Mouse (Mus musculus): ENCODE data around the gene Sall4.

Sall4 gene

DNA sequence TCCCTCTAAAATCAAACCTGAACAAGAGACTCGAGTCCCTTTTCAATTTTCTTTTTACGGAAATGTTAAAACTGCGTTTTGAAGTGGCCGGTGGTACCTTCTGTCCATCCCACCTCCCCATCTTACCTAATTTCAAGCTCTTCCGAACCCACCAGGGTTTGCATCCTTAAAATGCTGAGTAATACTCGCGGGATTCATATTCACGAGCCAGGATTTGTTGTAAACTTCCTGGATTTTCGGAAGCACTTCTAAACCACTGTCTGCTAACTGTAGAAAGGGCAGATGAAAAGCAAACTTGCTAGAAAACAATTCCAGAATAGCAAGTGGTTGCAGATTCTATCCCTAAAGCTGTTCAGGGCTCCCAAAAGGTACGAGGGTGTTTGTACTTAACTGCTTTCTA lies at the start of gene Sall4:
TSS of gene Sall4 (minus strand) at position 362 of the 400 bp plus-strand sequence.
- DNase-seq (ENCODE audit: low spot score), result no peak

DNA sequence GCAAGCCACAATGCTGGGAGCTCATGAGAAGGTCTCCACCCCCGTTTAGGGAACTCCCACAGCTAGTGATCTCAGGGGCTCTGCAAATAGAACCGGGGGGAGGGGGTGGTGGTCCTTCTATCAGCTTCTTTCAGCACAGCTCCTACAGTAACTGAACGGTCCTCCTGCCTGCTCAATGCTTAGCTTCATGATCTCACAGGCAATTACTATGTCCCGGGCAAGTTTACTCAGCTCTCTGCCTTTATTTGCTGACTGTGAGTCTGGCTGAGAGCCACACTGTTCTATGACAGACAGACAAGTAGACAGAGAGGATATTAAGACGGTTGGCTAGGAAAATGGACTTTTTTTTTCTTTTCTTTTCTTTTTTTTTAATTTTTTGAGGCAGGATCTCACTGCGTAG lies 45.5 kb upstream of the Sall4 start:
- DNase-seq (ENCODE audit: low spot score), result no peak

DNA sequence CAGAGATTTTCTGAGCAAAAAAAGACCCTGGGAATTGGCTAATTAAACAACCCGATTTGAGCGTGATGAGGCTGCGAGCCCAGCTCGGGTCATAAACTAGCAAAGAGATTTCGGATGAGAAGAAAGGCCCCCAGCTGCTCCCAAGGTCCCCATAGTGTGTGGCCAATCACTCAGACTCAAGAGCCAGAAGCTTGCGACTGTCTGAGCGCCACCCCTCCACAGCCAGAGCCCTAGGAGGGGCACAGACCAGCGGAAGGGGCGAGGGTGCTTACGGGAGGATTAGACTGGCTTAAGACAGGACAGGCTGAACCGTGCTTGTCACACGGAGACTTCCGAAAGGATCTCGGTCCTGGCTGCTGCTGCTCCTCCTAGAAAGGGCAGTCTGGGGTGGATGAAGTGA lies 42.2 kb upstream of the Sall4 start:
- no peak for DNase-seq (ENCODE audit: low spot score)

DNA sequence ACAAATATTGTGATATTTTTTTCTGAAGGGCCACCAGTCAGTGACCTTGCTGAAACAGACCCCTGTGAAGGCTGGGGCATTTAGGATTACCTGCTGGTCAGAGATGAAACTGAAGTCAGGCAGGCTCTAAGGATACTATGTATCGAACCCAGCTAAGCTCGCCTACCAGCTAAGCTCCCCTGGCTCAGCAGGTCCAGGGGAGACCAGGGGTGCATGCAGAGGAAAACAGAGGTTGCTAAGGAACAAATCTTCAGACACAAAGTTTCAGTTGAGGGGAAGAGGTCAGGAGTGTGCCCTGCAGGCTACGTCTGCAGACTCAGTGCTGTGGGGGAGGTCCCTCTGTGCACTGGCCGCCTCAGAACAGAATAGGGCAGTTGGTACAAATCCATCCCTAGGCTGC lies 39.9 kb upstream of the Sall4 start:
- DNase-seq (ENCODE audit: low spot score), result no peak

DNA sequence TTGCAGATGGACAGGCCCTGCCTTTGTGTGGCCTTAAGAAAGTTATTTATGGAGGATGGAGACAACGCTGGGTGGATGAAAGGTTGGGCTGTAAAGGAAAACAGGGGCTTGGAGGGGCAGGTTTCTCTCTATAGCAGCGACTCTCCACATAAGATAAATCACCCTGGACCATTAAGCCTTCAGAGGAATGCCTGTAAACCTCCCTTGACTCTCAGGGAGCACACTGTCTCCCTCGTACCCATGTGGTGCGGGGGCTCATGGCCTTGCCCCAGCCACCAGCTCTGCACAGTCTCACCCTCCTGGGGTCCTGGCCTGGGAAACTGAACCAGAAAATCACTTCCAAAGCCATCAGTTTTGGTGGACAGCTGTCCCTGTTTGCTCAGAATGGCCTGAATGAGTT lies 36.1 kb upstream of the Sall4 start:
- DNase-seq (ENCODE audit: low spot score), result no peak

DNA sequence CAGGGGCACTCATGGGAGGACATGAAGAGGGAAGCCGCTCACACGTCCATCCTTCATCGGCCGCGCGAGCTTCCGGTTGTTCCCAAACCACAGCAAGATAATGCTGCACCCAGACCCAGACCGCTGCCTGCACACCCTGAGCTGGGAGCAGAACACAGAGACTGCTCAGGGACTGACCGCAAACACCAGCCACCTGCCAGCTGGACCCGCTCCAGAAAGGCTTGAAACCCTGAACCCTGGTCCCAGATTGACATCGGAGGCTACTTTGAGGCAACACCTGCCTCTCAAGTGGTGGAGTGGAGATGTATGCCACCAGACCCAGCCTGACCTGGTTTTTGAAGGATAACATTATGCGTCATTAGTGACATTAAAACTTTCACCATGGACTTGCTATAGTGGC lies 31.6 kb upstream of the Sall4 start:
- no peak for DNase-seq (ENCODE audit: low spot score)

DNA sequence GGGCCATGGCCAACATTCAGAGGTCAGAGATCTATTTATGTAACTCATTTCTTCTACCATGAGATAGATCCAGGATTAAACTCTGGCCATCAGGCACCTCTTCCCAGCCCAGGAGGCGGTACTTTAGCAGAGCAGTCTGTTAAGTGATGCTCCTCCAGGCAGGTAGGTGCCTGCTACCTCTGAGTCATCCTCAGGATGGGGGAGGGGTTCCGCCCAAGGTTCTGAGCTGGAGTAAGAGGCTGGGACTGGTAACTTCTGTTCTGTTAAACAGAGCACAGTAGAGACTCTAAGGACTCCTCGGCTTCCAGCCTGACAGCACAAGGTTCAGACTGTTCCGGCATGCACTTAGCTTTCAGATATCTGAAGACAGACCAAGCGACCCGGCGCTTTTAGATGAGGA lies 31.2 kb upstream of the Sall4 start:
- DNase-seq (ENCODE audit: low spot score), result no peak

DNA sequence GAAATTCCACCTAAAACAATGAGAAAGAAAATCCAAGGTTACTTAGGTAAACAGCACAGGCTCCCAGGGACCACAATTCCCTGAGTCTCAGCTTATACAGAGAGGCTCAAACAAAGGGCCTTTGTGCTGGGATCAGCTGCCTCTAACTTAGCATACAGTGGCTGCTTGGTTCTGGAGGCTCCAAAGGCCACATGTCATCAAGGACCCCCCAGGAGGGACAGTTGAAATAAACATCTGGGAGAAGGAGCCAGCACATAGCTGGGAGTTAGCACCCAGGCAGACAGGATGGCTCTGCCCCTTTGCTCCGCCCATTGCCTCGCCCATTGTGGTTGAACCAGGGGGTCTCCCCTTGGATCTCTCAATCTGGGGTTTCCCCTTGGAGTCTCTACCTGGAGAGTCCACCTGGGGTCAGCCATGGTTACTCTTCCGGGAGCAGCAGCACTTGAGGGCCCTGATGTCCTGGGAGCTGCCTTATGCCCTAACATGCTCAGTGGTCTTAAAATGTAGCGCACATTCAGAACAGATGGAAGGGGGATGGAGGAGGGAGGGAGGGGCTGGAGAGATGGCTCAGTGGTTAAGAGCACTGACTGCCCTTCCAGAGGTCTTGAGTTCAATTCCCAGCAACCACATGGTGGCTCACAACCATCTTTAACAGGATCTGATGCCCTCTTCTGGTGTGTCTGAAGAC lies 23.5 kb upstream of the Sall4 start:
- DNase-seq (ENCODE audit: low spot score), result peak; percentile 8

DNA sequence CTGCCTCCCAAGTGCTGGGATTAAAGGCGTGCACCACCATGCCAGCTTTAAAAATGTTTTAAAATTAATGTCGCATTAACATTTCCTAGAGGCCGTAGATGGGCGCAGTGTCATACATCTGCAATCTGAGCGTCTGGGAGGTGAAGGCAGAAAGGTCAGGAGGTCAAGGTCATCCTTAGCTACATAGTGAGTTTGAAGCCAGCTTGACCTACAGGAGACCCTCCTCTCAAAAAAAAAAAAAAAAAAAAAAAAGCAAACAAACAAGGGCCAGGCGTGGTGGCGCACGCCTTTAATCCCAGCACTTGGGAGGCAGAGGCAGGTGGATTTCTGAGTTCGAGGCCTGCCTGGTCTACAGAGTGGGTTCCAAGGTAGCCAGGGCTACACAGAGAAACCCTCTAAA lies 18.4 kb upstream of the Sall4 start:
- no peak for DNase-seq (ENCODE audit: low spot score)

DNA sequence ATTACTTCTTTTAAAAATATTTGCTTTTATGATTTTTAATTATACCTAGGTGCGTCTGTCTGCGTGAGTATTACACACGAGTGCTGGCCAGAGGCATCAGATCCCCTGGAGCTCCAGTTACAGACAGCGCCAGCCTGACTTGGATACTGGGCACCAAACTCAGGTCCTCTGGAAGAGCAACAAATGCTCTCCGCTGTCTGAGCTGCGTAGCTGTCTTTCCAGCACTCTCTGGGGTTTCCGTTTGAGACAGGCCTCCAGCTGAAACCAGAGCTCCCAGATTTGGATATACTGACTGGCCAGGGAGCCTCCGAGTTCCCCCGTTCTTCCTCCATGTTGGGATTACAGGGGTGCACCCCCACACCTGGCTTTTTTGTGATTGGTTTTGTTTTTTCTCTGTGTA lies 12.9 kb upstream of the Sall4 start:
- DNase-seq (ENCODE audit: low spot score), result no peak

DNA sequence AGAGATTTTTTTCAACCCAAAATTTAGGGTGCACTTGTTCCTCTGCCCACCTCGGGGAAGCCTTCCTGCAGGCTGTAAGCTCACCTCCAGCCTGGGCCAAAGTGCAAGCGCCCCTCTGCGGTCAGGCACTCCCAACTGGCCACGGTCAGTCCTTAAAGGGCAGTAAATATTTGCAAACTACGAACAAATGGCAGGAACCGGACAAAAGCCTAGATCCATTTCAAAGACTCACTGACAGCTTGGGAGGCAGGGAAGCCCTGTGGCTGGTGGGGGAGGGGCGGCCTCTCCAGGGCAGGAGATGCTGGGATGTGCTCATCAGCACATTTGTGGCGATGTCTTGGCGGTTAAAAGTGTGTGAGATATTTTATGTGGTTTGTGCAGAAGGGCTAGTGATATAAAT lies 12.3 kb upstream of the Sall4 start:
- DNase-seq (ENCODE audit: low spot score), result no peak

DNA sequence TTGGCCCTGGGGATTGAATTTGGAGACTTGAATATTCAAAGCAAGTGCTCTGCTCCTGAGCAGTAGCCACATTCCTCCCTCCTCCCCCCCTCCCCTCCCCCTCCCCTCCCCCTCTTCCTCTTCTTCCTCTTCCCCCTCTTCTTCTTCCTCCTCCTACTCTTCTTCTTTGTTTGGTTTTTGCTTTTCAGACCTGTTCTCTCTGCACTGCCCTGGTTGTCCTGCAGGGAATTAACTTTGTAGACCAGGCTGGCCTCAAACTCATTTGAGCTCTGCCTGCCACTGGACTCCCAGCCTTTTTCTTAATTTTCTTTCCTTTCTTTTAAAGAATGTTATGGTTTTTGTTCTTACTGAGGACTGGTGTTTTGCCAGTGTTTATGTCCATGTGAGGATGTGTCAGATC lies 9.7 kb upstream of the Sall4 start:
- no peak for DNase-seq (ENCODE audit: low spot score)

DNA sequence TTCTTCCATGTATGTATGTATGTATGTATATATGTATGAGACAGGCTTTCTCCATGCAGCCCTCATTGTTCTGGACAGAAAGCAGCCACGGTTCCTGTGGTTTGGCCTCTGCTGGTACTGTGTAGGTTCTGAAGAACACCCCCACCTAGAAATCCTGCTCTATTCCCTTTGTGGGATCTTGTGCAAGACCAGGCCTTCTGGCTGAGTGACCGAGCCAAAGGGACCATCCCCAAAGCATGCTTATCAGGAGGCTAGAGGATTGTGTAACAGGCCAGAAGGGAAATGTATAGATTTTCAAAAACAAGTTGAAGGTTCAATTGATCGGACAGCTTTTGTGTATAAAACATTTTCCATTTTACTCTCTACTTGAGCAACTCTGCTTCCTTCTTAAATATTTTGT lies 8.5 kb upstream of the Sall4 start:
- DNase-seq (ENCODE audit: low spot score), result no peak

DNA sequence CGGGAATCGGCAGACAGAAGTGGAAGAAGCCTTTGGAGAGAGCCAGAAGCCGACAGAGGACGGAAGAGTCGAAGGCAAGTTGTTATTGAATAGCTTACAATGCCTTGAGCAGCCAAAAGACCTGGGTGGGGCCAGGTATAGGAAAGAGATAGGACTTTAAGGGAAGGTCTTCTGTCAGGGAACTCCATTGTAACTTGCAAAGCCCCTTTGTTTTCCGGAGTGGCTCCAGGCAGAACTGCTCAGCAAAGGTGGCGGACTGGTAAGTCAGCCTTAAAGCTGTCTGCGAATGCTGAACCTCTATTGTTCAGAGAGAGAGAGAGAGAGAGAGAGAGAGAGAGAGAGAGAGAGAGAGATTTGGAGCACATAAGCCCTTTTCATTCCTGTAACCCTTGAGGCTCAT lies 1.5 kb upstream of the Sall4 start:
- no peak for DNase-seq (ENCODE audit: low spot score)

DNA sequence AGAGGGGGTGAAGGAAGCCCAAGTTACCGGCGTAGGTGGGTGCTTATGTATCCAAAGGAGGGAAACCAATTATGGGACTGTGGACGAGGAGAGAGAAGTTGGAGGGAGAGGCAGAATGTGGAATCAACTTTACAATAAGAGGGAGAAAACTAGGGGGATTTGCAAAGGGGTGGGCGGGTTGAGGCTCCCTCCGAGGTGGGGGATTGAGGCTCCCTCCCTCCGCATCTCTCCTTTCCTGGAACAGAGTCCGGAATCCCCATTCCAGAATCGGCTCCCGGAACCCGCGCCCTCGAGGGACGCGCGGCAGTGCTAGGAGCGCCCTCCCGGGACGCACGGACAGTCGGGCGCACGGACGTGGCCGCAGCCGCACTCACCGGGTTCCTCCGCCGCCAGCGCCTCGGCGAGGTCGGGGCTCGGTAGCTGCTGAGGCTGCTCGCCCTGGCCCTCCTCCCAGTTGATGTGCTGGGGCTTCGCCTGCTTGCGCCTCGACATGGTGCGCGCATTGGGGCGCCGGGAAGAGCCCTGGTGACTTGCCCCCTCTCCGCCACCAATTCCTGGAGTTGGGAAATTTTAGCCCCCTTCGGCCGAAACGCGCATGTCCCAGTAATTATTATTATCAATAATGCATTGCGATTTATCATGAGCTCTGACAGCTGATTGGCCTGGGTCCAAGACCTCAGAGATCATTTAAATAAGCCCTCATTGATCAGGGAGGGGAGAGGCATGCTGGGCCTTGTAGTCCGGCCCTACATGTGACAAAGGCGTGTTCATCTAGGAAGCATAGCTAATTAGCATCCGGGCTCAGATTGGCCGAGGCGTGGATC lies 993 bp downstream of the Sall4 start:
- DNase-seq (ENCODE audit: low spot score), result peak; percentile 36

DNA sequence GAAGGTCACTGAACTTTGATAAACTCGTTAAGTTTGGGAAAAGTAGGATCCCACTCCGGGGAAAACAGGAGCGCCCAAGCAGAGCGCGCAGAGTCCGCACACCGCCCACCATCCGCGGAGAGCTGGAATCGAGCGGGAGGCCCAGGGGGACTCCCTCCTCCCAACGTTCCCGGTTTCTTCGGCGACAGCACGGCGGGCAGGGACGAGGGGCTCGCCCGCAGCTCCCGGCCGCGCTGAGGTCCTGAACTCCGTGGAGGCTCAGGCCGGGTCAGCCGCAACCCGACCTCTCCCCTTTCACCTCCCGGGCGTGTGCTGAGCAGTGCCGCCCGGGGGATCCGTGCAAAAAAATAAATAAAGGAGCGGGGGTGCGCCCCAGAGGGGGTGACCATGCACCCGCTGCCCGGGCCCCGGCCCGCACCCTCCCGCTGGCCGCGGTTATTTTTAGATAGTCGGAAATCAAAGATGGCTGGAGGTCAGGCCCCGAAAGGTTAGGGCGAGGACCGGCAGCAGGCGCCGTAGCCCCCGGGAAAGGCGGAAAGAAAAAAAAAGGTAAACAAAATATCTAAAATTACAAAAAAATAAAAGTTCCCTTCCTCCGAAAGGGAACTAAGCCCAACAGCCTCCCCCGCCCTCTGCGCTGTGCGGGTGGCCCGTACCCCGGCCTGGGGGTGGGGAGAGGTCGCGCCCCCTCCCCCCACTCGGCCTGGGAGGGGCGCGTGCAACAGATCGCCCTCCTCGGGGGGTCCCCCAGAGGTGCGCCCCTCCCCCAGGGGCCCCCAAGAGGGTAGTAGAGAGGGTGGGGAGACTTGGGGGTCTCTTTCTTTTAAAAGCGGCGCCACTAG lies 1.8 kb downstream of the Sall4 start:
- no peak for DNase-seq (ENCODE audit: low spot score)

DNA sequence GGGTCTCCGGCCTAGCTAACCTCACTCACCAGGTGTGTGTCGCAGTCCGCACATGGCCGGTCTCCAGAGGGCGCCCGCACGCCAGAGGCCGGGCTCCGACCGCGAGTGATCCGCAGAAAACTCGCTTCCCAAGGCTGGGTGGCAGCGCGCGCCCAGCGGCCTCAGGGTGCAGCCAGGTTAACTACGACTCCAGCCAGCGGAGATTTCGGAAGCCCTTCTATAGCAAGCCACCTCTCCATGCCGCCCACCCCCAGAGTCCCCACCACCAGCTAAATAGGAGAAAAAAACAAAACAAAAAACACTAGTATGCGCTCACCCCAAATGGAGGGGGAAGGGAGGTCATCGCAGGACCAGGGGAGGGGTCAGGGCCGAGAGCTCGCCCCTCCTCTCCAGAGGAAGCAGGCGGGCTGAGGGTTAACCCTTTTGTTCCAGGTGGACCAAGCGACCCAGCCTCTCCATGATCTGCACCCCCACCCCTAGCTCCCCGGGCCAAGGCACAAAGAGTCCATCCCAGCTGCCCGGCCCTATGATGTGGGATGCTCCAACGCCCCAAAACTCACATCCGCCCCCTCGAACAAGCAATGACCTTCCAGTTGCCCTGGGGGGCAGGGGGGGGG lies 2.6 kb downstream of the Sall4 start:
- DNase-seq (ENCODE audit: low spot score), result peak; percentile 34

DNA sequence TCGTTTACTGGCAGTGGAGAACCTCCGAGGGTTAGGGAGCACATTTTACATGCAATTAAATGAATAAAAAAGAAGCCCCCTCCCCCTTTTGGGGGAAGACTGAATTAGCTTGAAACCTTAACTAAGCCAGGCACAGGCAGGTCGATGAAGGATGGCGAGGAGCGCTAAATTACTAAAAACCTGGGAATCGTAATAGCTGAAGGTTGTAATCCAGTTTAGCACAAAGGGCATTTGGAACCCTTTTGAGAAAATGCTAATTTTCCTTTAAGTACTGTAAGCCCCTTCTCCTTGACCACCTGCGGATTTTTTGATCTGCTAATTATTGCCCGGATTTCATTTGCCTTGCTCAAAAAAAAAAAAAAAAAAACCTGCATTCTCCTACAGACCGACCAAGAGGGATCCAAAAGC lies 3.3 kb downstream of the Sall4 start:
- DNase-seq (ENCODE audit: low spot score), result no peak

DNA sequence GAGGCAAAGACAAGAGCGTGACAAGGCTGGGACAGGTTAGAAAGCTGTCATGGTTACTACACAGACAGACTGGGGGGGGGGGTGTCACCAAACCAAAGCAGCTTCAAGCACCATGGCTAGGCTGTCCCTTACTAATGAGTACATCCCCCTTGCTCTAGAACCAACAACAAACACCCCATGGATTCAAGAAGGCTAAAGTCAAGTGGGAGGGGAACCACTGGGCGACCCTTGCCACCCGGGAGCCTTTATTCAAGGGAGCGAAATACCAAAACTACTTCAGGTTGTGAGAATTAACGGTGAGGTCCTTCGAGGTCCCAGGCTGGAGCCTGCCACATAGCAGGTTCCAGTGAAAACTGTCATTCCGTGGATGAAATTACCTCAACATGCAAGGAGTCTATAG lies 4.0 kb downstream of the Sall4 start:
- no peak for DNase-seq (ENCODE audit: low spot score)

DNA sequence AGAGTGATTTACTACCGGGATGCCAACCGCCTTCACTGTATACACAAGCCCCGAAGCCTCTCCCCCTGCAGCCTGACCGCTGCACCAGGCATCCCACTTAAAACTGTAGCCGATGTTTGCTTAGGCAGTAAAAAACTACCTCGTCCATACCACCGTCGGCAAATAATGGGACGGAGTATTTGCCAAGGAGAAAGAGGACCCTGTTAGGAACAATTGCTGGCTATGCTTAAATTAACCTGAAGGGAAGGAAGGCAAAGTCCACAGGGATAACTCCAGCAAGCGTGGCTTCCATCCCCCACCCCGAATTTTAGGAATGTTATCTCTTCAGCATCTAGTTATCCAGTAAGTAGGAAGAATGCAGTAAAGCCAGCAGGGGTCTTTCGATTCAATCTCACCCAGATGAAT lies 5.3 kb downstream of the Sall4 start:
- no peak for DNase-seq (ENCODE audit: low spot score)

DNA sequence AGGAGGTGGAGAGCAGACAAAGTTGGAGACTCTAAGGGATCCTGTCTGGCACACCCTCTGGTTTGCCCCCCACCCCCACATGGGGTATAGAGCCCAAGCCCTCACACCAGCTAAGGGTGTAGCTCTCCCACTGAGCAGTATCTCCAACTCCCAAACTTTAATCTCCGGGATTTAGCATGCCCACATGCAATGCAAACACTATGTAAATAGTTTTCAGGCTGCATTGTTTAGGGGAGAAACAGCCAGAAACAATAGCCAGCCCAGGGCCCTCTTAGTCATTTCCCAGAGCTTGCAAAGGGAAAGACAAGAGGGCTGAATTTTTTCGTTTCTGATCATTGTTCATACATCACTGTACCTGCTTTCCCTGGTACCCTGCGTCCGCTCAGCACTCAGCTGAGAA lies 5.8 kb downstream of the Sall4 start:
- no peak for DNase-seq (ENCODE audit: low spot score)

DNA sequence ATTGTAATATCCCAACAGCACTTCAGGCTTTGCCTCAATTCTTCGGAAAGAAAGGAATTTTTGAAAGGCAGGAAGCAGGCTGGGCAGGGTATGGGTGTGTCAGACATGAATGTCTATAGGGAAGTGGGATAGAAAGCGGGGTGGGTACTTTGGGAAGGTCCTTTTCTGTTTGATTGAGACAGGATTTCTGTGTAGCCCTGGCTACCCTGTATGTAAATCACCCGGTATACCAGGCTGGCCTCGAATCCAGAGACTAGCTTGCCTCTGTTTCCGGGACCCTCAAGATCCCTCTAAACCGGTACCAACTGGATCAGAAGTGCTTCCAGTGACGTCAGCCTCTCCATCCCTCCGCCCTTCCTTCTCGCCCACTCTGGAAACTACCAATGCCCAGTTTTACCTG lies 6.6 kb downstream of the Sall4 start:
- no peak for DNase-seq (ENCODE audit: low spot score)
